Mouse (Mus musculus) thymus, postnatal 0 days (tissue): ENCODE results near the gene Hoxd10. TPM values are rescaled to one million over a fixed set of nuclear protein-coding genes. Genes with fewer than 3 reads are reported as not detected.
A peak's percentile ranks its signal among the peaks of the same experiment; 100 is the strongest.

Source experiments
- DNase-seq: peaks from one replicate; pipeline ENCODE4 v3.0.0-alpha.2; 2015; ENCODE audit warnings: low spot score
- polyA plus RNA-seq: library from polyadenylated mRNA; unstranded; fragments of >200 nt; fragmentation: Nextera tagmentation; extraction: Ambion mirVana; gene quantifications from 2 replicates; pipeline ENCODE4 v1.2.1, GENCODE M21; 2015

Hoxd10 gene
- polyA plus RNA-seq, 1 experiment from 2014 or later, result 0.14 TPM

DNA sequence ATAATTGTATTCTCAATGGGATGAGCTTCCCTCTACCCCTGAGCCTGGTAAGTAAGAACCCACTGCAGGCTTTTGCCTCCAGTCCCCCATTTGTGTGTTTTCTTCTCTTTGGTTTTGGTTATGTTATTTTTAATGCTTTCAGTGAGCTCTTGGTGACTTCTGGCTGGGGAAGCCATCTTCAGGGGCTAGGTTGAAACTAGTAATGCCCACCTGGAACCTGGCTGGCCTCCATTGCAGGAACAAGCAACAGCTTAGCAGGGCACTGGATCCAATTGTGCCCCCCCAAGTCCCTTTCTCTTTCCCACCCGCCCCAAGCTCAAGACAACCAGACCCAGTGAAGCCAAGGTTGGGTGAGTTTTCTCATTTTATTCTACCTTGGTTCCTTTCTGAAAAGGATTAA lies 3.7 kb downstream of the Hoxd10 start:
- DNase-seq, result no peak

- DNase-seq, result no peak
Measured at GRCm38 (mm10) chr2:74695813-74696430, 4.2 kb downstream of the Hoxd10 start.

GRCm38 (mm10) chr2:74696442-74697335 lies 5.0 kb downstream of the Hoxd10 start:
- no peak for DNase-seq

- DNase-seq, result no peak
Measured at GRCm38 (mm10) chr2:74697567-74698121, 5.9 kb downstream of the Hoxd10 start, which contains the start of gene Hoxd9. Gene Hoxd9 (plus strand): TSS chr2:74697727.

- DNase-seq, result no peak
Measured at GRCm38 (mm10) chr2:74698201-74699052, 6.7 kb downstream of the Hoxd10 start.

- no peak for DNase-seq
Measured at GRCm38 (mm10) chr2:74699053-74699430, 7.3 kb downstream of the Hoxd10 start.

DNA sequence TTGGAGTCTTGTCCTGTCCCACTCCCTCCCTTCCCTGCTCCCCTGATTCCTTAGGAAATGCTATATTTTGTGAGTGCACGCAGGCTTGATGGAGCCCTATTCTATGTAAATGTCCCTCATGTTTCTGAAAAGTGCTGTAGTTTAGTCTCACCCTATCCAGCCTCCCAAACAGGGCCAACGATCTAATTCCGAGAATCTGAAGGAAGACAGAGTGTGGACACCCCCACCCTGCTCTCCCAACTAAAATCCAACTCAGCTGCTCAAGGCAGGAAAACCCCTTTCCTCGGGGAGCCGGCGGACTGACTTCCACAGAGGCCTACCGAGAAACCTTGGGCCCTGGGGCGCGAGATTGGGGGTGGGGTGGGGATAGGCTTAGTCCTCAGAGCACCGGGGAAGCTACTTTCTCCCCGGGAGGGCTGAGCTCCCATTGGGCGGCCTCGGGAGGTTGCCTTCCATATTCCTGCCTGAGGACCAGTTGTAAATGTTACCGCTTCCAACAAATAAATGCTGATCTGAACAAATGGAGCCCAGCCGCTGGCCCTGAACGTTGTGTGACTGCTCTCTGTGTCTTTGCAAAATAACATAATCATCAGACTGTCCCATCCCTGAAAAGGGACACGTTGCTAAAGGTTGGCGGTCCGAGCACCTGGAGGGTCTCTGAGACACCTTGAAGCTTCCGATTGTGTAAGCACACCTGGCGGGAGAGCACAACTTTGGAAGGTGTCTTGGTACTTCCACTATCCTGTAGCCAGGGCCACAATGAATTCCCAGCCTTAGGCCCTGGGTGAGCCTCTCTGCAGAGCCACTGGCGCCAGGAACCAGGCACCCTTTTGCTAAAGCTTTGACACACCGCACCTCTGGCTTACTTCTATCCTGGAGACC lies 8.2 kb downstream of the Hoxd10 start:
- no peak for DNase-seq

DNA sequence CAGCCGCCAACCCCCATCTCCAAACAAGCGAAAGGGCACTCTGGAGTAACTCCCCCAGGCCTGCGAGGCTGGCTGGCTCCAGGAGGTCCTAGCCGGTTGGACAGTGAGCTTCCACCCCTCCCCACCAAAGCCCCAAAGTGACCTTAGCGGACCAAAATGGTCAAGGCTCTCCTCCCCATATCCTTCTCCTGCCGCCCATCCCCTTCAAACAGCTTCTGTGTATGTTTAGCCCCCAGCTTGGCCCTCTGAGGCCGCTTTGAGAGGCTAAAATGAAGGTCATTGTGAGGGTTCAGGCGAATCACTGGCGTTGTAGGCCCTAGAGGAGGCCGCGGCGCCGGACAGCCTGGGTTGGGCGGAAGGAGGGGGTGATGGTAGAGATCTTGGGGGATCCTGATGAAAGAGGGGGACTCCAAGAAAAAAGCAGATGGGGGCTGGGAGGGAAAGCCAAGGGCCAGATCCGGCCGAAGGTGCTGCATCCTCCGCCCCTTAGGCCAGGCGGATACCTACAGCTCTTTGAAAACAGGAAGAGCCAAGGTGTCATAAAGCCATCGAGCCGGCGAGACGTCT lies 8.9 kb downstream of the Hoxd10 start:
- DNase-seq, result no peak

DNA sequence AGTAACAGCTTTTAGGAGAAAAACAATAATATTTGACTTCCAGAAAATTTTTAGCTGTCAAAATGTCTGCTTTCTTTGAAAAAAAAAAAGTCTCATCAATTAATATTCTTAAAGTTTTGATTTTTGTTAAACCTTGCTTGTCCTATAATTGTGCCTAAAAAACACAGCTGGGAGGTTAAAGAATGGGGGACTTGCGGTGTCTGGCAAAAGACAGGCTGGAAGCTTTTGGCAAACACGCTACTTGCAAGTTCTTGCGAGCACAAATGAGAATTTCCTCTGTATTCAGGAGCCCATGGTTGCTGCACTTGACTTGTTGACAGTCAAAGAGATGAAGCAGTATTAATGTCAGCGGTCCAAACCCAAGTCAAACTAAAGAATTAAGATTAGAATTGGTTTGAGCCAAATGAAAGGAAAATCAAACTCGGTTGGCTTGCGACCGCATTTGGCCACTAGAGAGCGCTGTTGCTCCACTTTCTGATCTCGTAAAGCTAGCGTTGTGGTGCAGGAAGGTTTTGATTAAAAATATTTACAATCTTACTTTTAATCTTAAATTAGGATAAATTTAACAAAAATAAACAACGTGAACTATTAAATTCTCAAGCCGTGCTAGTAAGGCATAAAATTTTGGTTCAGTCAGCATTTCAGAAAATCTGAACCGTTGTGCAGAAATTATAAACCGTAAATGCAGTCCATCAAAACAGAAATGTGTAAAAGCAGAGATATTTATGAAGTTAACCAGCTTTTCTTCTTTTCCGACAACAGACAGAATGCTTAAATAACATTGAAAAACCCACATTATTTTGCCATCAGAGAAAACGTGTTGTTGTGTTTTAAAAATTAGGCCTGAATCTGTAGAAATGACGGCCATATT lies 10.5 kb downstream of the Hoxd10 start:
- peak; percentile 67 for DNase-seq

GRCm38 (mm10) chr2:74702820-74703219 lies 11.1 kb downstream of the Hoxd10 start:
- no peak for DNase-seq

DNA sequence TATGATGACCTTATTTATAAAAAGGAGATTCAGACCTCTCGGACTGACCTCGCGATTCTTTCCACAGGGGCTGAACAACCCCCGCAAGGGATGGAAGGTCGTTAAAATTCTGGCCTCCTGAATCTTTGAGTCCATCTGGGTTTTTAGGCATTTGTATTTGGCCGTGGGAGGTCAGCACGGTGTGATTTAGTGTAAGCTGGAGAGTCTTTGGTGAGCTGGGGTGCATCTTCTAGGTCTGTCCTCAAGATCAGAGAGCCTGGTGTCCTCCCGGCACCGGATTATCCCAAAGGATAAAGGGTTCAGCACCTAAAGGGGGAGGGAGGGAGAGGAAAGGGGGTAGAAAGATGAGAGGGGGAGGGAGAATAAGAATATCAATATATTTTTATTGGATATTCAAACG lies 11.6 kb downstream of the Hoxd10 start:
- DNase-seq, result no peak

DNA sequence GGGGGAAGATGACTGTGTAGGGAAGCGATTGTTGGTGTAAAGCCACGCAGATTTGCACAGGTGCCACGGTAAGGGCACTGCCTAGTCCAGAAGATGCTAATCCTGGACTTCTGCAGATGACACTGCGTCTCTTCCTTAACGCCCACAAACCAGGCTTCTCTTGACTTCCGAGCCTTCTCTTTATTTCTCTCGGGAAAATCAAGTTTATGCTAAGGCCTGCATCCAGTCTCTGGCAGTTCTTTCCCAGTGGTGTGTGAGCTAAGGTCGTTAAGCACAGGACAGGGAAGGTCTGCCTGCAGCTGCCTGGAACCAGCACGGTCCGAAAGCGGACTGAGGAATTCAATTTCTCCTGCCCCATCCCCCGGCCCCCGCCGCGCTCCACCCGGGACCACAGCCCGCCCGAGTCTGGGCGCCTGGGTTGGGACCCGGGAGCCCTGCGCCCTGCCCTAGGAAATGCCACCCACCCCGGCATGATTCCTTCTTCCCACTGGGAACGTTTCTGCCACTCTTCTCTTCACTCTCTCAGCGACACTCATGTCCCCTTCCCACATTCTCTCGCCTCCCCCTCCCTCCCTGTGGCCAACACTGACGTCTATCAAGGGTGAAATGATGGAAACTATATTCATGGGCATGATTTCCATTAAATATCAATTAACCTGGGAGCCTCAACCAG lies 12.1 kb downstream of the Hoxd10 start:
- DNase-seq, result no peak

GRCm38 (mm10) chr2:74704393-74704998 lies 12.8 kb downstream of the Hoxd10 start, which contains the start of gene Hoxd8:
Gene Hoxd8 (plus strand): TSS chr2:74704615.
- DNase-seq, result no peak

- DNase-seq, result no peak
Measured at GRCm38 (mm10) chr2:74704999-74705466, 13.3 kb downstream of the Hoxd10 start.

DNA sequence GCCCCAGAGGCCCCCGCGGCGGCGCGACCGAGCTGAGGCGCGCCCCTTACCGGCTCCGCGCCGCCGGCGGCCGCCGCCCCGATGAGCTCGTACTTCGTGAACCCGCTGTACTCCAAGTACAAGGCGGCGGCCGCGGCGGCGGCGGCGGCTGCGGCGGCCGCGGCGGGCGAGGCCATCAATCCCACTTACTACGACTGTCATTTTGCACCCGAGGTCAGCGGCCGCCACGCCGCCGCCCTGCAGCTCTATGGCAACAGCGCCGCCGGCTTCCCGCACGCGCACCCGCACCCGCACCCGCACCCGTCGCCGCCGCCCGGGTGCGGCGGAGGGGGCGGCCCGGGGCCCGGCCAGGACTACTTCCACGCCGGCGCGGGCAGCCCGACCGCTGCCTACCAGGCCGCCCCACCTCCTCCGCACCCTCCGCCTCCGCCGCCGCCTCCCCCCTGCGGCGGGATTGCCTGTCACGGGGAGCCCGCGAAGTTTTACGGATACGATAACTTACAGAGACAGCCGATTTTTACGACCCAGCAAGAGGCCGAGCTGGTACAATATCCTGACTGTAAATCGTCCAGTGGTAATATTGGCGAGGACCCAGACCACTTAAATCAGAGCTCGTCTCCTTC lies 13.9 kb downstream of the Hoxd10 start:
- DNase-seq, result no peak

- DNase-seq, result no peak
Measured at GRCm38 (mm10) chr2:74706393-74706960, 14.8 kb downstream of the Hoxd10 start.

DNA sequence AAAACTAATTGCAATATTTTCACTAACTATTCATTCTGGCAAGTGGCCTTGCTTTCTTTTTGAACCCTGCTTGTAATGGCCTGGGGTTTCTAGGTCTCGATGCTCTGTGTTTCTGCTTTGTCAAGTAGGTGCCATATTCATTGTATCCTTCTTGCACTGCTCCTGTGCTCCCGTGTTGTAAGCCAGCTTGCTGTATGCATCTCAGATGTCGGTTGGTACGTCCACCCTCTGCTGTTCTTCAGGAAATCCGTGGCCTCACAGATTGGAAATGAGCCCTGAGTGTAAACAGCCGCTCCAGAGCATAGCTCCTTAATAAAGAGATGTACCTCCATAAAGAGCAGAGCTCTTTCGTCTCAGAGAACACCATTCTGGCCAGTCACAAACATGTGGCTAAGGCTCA lies 15.9 kb downstream of the Hoxd10 start:
- no peak for DNase-seq
